Mouse (Mus musculus) spleen, embryonic (tissue): Measurements from ENCODE around the gene Ttc9.

Source experiments
- CTCF ChIA-PET: fragments of 350-600 bp; sonication (Branson Sonifier 250); formaldehyde crosslinking; loops from one replicate; lab custom pipeline; 2022; lab: Charles Lee

Ttc9 gene

DNA sequence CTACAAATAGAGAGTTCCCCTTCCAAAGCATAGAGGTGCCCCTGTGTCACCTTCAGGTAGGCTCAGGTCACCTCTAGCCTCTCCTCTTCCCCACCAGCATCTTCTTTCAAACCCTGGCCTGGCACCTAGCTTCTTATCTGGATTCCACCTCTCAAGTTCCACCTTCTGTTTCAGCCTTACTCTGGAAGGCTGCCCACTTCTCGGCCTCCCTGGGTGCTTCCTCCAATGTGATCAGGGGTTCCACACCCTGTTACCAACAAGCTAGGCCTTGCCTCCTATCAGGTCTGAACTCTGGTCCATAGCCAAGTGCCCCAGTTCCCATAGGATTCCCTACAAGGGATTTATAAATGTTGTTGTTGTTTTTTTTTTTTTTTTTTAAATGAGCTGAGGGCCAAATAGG, 26.3 kb downstream of the Ttc9 start:
- CTCF ChIA-PET, result no interaction called here

DNA sequence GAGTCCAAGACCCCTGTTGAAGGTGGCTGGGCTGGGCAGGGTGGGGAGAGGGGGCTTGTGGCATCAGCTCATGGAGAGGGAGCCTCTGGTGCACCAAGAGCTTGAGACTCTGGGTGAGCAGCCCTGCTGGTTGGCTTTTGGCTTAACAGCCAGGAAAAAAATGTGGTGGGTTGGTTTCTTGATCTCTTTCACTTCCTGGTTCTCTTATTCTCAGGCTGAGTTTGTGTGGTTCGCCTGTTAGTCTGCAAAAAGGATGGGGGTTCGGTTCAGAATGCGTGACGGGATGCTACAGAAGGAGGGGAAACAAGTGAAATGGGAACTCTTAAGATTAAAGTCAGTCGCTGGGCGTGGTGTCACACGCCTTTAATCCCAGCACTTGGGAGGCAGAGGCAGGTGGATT, 27.0 kb downstream of the Ttc9 start:
- CTCF ChIA-PET, result no interaction called here

- CTCF ChIA-PET, result no interaction called here
Observed at GRCm38 (mm10) chr12:81662076-81662475, 31.0 kb downstream of the Ttc9 start.

DNA sequence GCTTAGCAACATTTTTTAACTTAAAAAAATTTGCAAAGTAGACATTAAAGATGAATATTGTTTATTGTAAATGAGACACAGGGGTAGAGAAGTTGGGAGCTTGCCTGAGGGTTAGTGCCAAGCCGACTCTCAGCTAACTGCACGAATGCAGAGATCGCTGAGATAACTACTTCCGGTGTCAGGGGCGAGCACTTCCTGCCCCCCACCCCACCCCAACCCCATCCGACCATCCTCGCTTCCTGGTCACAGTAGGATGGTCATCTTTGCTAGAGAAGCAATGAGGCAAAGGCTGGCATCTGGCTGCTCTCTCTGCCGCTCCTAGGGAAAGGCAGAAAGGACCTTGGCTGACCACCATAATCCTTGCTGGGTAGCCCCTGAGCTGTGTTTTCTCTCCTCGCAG, 32.1 kb downstream of the Ttc9 start:
- CTCF ChIA-PET, result no interaction called here

DNA sequence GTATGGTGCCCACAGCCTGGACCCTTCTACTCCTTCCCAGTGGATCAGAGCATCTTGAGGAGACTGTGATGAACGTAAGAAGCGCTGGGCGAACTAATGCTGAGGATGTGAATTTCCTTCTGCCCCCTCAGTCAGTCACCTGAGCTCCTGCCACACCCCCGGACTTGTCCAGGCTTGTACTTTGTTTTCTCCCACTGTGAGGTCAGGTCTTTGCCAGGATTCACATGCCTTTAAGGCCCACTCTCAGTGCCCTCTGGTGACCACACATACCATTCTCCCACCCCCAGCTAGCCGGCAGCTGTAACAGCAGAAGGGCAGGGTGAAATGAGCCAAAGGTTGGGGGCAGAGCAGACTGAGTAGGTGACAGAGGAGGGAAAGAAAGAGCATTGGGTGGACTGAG, 32.9 kb downstream of the Ttc9 start:
- CTCF ChIA-PET, result no interaction called here

DNA sequence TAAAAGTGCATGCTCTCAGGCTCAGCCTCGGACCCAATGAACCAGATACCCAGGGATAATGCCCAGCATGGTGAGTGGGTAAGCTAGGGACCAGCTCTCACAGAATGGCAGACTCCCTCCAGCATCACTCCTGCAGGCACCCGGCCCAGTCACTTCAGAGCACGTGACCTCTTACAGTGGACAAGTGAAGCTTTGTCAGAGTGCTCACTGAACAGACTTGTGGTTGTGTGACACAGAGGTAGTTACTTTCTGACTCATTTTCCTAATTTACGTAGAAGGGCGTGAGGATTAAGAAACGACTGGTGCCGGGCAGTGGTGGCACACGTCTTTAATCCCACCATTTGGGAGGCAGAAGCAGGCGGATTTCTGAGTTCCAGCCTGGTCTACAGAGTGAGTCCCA, 37.4 kb downstream of the Ttc9 start:
- CTCF ChIA-PET, result interaction anchor here (0.5 kb wide), 1 partner anchor 21 kb away, joined by 3 read pairs; no protein-coding TSS in a partner anchor

DNA sequence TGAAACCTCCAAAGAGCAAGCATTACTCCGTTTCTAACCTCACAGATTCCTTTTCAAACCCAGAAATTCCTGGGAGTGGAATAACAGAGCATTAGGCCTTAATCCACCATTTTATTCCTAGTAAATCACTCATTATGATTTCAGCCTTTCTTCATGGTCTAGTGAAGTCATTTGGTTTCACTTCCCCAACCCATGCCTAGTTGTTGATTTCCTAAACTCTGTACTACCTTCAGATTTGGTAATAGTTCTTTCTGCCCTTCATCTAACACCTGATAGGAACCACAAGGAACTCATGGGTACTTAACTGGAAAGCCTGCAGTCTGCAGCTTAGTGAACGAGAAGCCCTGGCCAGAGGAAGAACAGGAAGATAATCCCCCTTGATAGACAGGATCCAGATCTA, 44.5 kb downstream of the Ttc9 start:
- CTCF ChIA-PET, result no interaction called here

DNA sequence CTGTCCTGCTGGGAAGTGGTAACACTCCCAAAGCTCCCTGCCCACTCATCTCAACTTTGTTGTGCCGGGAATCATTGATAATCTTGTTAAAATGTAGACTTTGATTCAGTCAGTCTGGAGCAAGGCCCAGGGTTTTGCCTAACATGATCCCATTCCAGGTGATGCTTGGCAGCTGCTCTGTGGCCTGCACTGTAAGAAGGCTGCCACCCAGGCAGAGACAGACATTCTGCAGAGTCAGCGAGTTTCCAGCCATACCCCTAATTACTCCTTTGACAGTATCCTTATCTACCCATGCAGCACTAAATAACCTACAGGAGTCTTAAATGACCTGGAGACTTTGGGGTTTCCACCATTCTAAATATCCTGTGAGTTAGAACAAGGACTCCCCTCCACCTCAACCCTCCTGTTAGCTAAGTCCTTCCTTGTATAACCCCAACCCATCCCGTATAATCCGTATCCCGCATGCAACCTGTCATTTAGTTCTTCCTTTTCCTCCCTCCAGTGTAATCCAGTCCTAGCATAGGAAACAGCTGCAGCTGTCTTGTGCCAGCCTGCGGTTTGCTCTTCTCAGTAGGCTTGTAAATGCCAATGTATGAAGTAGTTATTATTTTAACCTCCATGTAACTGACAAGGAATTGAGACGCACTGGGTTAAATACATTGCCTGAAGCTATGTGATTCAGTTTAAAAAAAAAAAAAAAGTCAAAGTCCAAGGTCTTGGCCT, 48.9 kb downstream of the Ttc9 start:
- CTCF ChIA-PET, result no interaction called here

- CTCF ChIA-PET, result no interaction called here
Observed at GRCm38 (mm10) chr12:81683395-81683794, 52.3 kb downstream of the Ttc9 start.

GRCm38 (mm10) chr12:81684096-81684495, 53.0 kb downstream of the Ttc9 start:
- CTCF ChIA-PET, result no interaction called here

DNA sequence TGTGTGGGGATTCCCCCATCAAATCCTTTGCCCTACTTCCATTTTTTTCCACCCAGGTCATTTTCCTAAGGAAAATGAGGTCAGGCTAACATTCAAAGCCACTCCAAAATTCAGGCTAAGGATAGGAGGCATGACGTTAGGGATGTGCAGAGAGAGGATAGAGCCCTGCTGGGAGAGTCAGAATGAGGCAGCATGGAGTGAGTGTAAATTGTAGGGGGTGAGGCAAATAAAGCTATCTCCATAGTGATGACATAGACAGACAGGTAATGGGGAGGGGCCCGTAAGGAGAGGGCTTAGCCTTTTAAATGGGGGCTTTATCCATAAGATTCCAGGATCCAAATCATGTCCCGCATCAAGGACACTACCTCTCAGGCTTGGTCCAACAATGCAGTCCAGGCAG, 54.9 kb downstream of the Ttc9 start:
- CTCF ChIA-PET, result no interaction called here

DNA sequence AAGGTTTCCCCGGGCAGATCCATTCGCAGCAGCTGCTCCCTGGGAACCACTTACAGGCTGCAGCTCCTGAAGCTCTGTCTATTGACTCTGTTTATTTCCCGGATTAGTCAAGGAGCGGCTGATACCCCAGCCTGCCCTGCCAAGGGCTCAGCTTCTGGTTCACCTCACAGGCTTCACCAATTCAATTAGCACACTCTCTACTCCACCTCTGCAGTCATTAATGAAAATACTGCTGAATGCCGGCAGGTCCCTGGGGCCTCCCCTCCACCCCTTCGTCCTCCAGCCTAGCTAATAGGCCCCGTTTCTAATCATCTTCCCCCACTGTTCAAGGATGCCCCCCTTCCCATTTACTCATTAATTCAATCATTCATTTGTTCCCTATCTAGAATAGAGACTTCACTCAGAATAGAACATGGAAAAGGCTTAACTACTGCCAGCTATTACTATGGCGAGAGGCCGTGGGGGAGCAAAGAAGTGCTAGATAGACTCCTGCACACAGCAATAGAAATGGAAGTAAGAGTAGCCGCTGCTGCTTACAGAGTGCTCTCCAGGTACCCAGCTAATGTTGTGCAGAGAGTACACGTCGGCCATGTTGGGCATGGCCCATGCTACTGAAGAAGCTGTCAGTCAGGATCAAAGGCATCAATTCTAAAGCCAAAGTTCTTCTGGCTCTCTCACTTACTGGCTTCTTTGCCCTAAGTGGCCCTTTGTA, 55.5 kb downstream of the Ttc9 start:
- CTCF ChIA-PET, result interaction anchor here (1.2 kb wide), 1 partner anchor 68 kb away, joined by 3 read pairs; no protein-coding TSS in a partner anchor

DNA sequence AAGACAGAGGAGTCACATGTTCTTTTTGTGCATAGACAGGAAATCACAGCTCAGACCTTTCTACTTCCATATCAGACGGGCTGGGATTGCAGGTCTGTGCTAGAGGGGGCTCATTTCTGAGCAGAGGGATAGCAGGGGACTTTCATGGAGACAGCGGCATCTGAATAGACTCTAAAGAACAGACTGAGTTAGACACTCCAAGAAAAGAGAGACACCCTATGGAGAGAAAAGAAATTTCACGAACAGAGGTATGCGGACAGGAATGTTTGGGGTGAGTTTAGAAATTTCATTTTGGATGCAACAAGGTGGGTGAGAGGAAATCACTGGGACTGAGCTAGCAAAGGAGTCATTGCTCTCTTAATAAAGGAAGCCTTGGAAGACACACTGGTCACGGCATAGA, 56.8 kb downstream of the Ttc9 start:
- CTCF ChIA-PET, result no interaction called here

DNA sequence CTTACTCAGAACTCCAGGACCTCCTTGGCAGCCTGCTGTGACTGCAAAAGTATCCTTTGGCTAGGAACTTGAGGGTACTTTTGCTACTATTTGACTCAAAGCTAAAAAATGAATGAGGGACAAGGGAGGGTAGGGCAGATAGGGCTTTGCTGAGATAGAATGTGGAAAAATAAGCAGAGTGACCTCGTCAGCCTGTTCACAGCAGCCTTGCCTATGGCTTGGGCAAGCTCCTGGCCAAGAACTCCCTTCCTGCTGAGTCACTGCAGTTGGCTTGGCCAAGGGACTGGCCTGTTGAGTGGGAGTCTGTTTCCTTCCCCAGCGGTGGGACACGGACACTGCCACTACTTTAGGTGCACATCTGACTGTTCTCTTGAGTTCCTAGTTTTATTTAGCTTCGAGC, 57.5 kb downstream of the Ttc9 start:
- CTCF ChIA-PET, result no interaction called here

- CTCF ChIA-PET, result no interaction called here
Observed at GRCm38 (mm10) chr12:81689505-81690056, 58.5 kb downstream of the Ttc9 start.

GRCm38 (mm10) chr12:81690111-81690510, 59.1 kb downstream of the Ttc9 start:
- CTCF ChIA-PET, result no interaction called here

GRCm38 (mm10) chr12:81690751-81691150, 59.7 kb downstream of the Ttc9 start:
- CTCF ChIA-PET, result no interaction called here

DNA sequence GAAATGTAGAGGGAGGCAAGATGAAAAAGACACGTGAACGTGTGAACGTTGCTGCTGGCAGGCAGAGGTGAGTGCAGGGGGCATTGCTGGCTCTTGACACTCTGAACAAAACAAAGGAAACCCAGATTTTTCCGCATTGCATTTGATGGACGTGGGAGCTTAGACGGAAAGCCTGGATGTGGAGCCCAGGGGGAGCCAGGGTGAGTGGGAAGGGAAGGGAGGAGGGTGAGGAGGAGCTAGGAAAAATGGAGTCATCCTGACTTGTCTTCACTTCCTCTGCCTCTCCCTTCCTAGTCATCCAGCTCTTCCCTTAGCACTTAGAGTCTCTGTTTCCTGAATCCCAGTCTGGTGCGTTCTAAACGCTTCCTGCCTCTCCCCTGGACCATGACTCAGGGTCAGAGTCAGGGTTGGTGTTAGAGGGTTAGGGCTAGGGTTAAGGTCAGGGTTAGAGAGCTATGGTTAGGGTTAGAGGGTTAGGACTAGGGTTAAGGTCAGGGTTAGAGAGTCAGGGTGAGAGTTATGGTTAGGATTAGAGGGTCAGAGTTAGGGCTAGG, 60.2 kb downstream of the Ttc9 start:
- CTCF ChIA-PET, result no interaction called here

GRCm38 (mm10) chr12:81698011-81698410, 67.0 kb downstream of the Ttc9 start:
- CTCF ChIA-PET, result no interaction called here

DNA sequence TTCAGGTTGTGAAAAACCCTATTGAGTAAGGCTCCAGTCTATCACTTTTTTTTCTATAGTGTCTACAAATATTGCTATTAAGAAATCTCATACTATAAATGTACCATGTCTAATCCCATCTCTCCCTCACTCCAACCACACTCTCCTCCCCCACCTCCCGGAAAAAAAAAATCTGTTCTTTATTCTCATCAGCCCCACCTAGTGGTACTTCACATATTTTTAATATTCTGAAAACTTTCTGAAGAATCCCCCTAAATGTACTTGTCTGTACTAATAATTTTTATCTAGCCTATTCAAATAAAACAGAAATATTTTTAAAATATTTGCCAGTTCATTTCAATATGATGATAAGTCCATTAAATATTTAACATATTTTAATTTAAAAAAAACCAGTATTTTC, 71.9 kb downstream of the Ttc9 start:
- CTCF ChIA-PET, result interaction anchor here (0.7 kb wide), 1 partner anchor 156 kb away, joined by 3 read pairs; no protein-coding TSS in a partner anchor

DNA sequence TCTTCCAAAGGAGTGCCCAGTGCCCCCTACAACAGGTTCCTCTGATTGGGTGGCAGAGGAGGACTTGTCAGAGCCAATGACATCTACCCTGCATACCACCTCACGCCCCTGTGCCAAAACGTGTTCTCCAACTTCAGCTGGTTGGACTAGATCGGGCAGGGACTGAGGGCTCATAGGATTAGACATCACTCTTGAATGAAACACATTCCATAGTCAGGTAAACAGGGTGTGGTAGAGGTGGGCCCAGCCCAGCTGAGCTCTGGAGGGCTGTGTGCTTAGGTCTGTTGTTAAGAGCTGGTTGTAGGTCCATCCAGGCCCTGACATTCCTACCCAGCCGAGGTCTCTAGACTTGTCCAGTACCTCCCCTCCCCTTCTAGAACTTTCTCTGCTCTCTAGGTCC, 81.6 kb downstream of the Ttc9 start:
- CTCF ChIA-PET, result no interaction called here
